Mouse (Mus musculus) heart, adult 2 months (tissue): ENCODE results near the gene Fgfr2.

ENCODE experiments used
- CTCF ChIP-seq: fragments of 200-600 bp; IDR thresholded peaks from 2 replicates; pipeline ENCODE4 v1.8.1; 2022; ENCODE audit warnings: antibody characterized with exemption, mild to moderate bottlenecking, moderate library complexity
- POLR2A ChIP-seq: fragments of 200-500 bp; IDR thresholded peaks from 2 replicates; pipeline ENCODE4 v1.6.1; 2011; ENCODE audit warnings: mild to moderate bottlenecking, low read depth, low read length, control low read depth; ENCODE audit not compliant: insufficient read depth

DNA sequence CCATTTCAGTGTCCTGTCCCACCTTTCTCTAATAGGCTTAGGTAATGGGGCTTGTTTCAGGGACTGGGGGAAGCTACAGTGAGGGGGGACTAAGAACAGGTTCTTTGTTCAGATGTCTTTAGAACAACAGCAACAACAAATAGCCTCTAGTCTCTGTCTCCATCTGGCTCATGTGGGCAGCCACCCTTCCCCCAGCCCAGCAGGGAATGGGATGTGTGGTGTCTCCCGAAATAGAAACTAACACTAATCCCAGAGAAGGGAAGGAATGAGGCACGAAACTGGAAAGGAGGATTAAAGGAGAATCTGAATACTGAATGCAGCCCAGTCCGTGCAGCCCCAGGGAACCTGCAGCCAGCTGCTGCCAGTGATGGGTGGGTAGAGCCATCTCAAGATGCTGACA, 2235.2 kb downstream of the Fgfr2 start:
- TF ChIP-seq CTCF (no peak), POLR2A (no peak)
